Mouse (Mus musculus) kidney, adult 2 months (tissue): ENCODE results near the gene Glis3. TPM values are rescaled to one million over a fixed set of nuclear protein-coding genes. Genes with fewer than 3 reads are reported as not detected.
A peak's percentile ranks its signal among the peaks of the same experiment; 100 is the strongest.

Experiments used
- DNase-seq: peaks from one replicate; pipeline ENCODE4 v3.0.0; 2021
- H3K27ac ChIP-seq: fragments of 200-500 bp; 2 replicates; pipeline ENCODE4 v1.5.1; 2012; ENCODE audit warnings: low read depth, low read length, control low read depth, inconsistent platforms; ENCODE audit not compliant: insufficient read depth
- H3K27me3 ChIP-seq: fragments of 200-500 bp; replicated peaks from 2 replicates; pipeline ENCODE4 v1.6.1; 2012; ENCODE audit warnings: mild to moderate bottlenecking, moderate library complexity, low read length, inconsistent platforms; ENCODE audit not compliant: control insufficient read depth, insufficient read depth
- H3K36me3 ChIP-seq: fragments of 200-500 bp; 2 replicates; pipeline ENCODE4 v1.6.1; 2012; ENCODE audit warnings: mild to moderate bottlenecking, moderate library complexity, low read length, inconsistent platforms; ENCODE audit not compliant: control insufficient read depth, insufficient read depth
- H3K4me1 ChIP-seq: fragments of 200-500 bp; 2 replicates; pipeline ENCODE4 v1.6.1; 2011; ENCODE audit warnings: low read length; ENCODE audit not compliant: control insufficient read depth, insufficient read depth
- H3K4me3 ChIP-seq: fragments of 200-500 bp; 2 replicates; pipeline ENCODE4 v1.5.1; 2011; ENCODE audit warnings: mild to moderate bottlenecking, low read depth, low read length, control low read depth; ENCODE audit not compliant: insufficient read depth
- CTCF ChIP-seq: fragments of 200-500 bp; conservative IDR thresholded peaks from 2 replicates; pipeline ENCODE4 v1.5.1; 2011; ENCODE audit warnings: low read depth, mild to moderate bottlenecking, control low read depth, low read length, moderate library complexity, mixed read lengths; ENCODE audit not compliant: insufficient read depth, insufficient read length
- POLR2A ChIP-seq: fragments of 200-500 bp; IDR thresholded peaks from one replicate; pipeline ENCODE4 v1.6.1; 2011; ENCODE audit warnings: low read depth, low read length, control low read depth
- WGBS: fragments of 180-500 bp; shearing (Covaris S2); methylation state at CpG from one replicate; pipeline ENCODE4 v1.1.7; 2018; 5-methylcytosine and 5-hydroxymethylcytosine counted together
- polyA plus RNA-seq: library from polyadenylated mRNA; depleted of rRNA; stranded (reverse); fragments of >200 nt; gene quantifications from 2 replicates; pipeline ENCODE4 v1.2.3, GENCODE M21; 2012

Gene Glis3
- polyA plus RNA-seq, 1 experiment, result 23.7 TPM

DNA sequence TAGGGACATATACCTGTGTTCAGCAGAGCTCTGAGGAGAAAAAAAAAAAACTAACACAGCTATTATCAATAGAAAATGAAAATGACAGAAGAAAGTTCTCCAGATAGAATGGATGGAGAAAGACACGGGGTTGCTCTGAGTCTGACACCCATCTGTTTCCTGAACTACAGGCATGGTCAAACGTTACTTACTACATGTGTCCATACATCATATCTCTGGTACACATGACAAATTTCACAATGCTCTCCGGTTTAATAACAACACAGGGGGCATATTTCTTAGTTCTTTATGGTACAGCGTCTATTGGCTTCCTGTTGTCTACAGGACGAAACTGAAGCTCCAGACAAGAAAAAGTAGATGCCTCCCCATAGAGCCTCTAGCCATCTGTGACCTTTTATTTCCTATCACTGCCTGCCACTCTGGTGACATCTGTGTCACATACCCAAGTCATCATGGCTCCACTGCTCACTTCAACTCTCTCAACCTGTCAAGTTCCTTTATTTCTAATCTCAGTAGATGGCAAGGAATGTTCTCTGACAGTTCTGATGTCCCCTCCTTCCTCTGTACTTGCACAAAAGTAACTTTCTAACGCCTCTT is 251.6 kb downstream of the Glis3 start:
- no peak overlapping the region for H3K4me3 ChIP-seq
- TF ChIP-seq CTCF (no peak), POLR2A (no peak)
- no peaks in the 10 kb centered on the region for H3K36me3 ChIP-seq
- H3K27me3 ChIP-seq, result no peaks in the 10 kb centered on the region
- WGBS, result 69% methylated on average over 6 of the region's 6 CpGs
- H3K27ac ChIP-seq, result no peak overlapping the region
- no peaks in the 10 kb centered on the region for H3K4me1 ChIP-seq
- DNase-seq, result no peak

GRCm38 (mm10) chr19:28424180-28424579 is 255.7 kb downstream of the Glis3 start:
- WGBS, result 94% methylated on average over 5 of the region's 5 CpGs
- TF ChIP-seq CTCF (no peak), POLR2A (no peak)
- Histone ChIP-seq H3K36me3 (no peaks in the 10 kb centered on the region), H3K4me1 (no peaks in the 10 kb centered on the region), H3K27me3 (no peaks in the 10 kb centered on the region), H3K27ac (no peak overlapping the region), H3K4me3 (no peak overlapping the region)
- no peak for DNase-seq

DNA sequence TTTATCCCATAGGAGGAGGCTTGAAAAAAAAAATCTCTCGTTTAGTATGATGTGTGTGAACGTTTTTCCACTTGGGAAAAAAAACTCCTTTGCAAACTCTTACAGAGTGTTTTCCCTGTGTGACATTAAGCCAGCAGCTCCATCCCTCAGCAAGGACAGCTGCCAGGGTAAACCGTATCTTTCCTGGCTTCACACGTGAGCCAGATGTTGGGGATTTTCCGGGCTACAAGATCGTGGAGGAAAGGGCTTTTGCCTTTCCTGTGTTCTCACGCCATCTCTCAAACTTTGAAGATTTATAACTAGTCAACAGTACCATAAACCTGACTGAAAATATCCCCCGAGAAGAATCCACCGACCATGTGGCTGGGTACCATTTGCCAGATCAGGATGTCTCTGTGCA is 256.9 kb downstream of the Glis3 start:
- 42% methylated on average over 9 of the region's 9 CpGs for WGBS
- Histone ChIP-seq H3K4me3 (no peak overlapping the region), H3K27ac (no peak overlapping the region), H3K27me3 (no peaks in the 10 kb centered on the region), H3K4me1 (no peaks in the 10 kb centered on the region), H3K36me3 (no peaks in the 10 kb centered on the region)
- no peak for DNase-seq
- no peak for TF ChIP-seq POLR2A
- no peak for TF ChIP-seq CTCF

DNA sequence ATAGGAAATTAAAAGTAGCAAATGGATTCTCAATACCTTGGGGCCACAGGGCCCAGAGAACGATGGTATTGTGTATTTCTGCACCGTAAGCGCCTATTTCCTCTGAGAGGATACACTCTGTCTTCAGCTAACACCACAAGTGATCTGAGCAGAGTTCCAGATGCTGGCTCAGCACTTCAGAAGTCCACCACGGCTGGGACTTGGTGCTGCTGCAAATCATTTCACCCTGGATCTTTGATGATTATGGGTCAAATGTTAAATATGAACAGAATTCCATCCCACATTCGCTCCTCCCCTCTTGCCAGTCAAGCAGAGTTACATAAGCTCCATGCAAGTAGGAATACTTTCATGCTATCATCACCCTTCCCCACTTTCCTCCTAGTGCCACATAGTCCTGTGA is 263.8 kb downstream of the Glis3 start:
- WGBS, result 60% methylated on average over 5 of the region's 5 CpGs
- H3K4me1 ChIP-seq, result no peaks in the 10 kb centered on the region
- TF ChIP-seq POLR2A (no peak), CTCF (no peak)
- H3K4me3 ChIP-seq, result no peak overlapping the region
- H3K27me3 ChIP-seq, result no peaks in the 10 kb centered on the region
- DNase-seq, result peak; percentile 51
- H3K27ac ChIP-seq, result no peak overlapping the region
- no peaks in the 10 kb centered on the region for H3K36me3 ChIP-seq

GRCm38 (mm10) chr19:28408787-28409186 is 271.1 kb downstream of the Glis3 start:
- TF ChIP-seq POLR2A, result no peak
- TF ChIP-seq CTCF, result no peak
- Histone ChIP-seq H3K4me1 (no peaks in the 10 kb centered on the region; the same call in 1 of the 2 replicates), H3K36me3 (no peaks in the 10 kb centered on the region), H3K27ac (no peak overlapping the region), H3K27me3 (no peaks in the 10 kb centered on the region), H3K4me3 (no peak overlapping the region)
- no peak for DNase-seq
- 48% methylated on average over 3 of the region's 3 CpGs for WGBS

DNA sequence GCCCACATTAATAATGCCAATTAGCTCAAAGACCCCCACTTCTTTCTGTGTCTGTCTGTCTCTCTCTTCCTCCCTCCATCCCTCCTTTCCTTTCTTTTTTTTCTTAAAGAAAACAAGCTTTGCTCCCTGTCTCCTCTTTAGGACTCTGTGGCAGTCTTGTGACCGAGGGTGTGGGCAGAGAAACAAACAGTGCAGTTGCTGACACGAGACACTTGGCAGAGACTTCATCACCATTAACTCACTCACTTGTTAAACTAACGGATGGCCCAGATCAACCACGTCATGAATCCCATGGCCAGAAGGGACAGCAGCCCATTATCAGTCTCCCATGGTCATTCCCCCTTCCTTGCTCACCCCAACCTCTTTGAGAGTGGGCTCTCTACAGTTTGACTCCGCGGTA is 276.9 kb downstream of the Glis3 start:
- 43% methylated on average over 6 of the region's 6 CpGs for WGBS
- no peak for TF ChIP-seq CTCF
- TF ChIP-seq POLR2A, result no peak
- H3K4me1 ChIP-seq, result peaks cover 9% of the 10 kb centered on the region
- H3K36me3 ChIP-seq, result no peaks in the 10 kb centered on the region
- H3K4me3 ChIP-seq, result no peak overlapping the region
- peak; percentile 63 for DNase-seq
- H3K27me3 ChIP-seq, result no peaks in the 10 kb centered on the region
- H3K27ac ChIP-seq, result 0 out of 2 replicates have a peak overlapping the region, but pooled peaks have one; percentile 0

- no peak for DNase-seq
- Histone ChIP-seq H3K36me3 (no peaks in the 10 kb centered on the region), H3K4me3 (no peak overlapping the region), H3K27ac (no peak overlapping the region), H3K27me3 (no peaks in the 10 kb centered on the region), H3K4me1 (peaks cover 7% of the 10 kb centered on the region; the same call in 1 of the 2 replicates)
- WGBS, result 76% methylated on average over 1 of the region's 1 CpGs
- TF ChIP-seq POLR2A (no peak), CTCF (no peak)
Measured at GRCm38 (mm10) chr19:28395584-28395861, 284.4 kb downstream of the Glis3 start.
